Mouse (Mus musculus) right cerebral cortex, adult 2 months (tissue): ENCODE results near the gene Stim2.

ENCODE experiments used
- DNase-seq, 2 experiments: peaks; one replicate each; pipeline ENCODE4 v3.0.0; 2021 to 2022; ENCODE audit warnings: low spot score in 2 of 2

The Stim2 gene

GRCm38 (mm10) chr5:53998146-53998742 lies at the start of gene Stim2:
Gene Stim2, plus strand, starts transcription at chr5:53998499.
- DNase-seq = peak; percentile 91 to 92

GRCm38 (mm10) chr5:53948606-53949266 lies 49.6 kb upstream of the Stim2 start:
- no peak for DNase-seq

- no peak for DNase-seq
Measured at GRCm38 (mm10) chr5:53950189-53950588, 48.1 kb upstream of the Stim2 start.

GRCm38 (mm10) chr5:53953216-53953615 lies 45.1 kb upstream of the Stim2 start:
- no peak for DNase-seq

- no peak for DNase-seq
Measured at GRCm38 (mm10) chr5:53953797-53954196, 44.5 kb upstream of the Stim2 start.

GRCm38 (mm10) chr5:53955966-53956365 lies 42.3 kb upstream of the Stim2 start:
- no peak for DNase-seq

GRCm38 (mm10) chr5:53956396-53957314 lies 41.6 kb upstream of the Stim2 start:
- no peak for DNase-seq

- no peak for DNase-seq
Measured at GRCm38 (mm10) chr5:53957348-53957747, 41.0 kb upstream of the Stim2 start.

- DNase-seq = no peak
Measured at GRCm38 (mm10) chr5:53961229-53961628, 37.1 kb upstream of the Stim2 start.

GRCm38 (mm10) chr5:53961830-53962515 lies 36.3 kb upstream of the Stim2 start:
- no peak for DNase-seq

- DNase-seq = no peak
Measured at GRCm38 (mm10) chr5:53965656-53966055, 32.6 kb upstream of the Stim2 start.

GRCm38 (mm10) chr5:53967560-53967959 lies 30.7 kb upstream of the Stim2 start:
- no peak for DNase-seq

GRCm38 (mm10) chr5:53970178-53970577 lies 28.1 kb upstream of the Stim2 start:
- DNase-seq = no peak

- no peak for DNase-seq
Measured at GRCm38 (mm10) chr5:53971201-53971600, 27.1 kb upstream of the Stim2 start.

- DNase-seq = no peak
Measured at GRCm38 (mm10) chr5:53972905-53973304, 25.4 kb upstream of the Stim2 start.

GRCm38 (mm10) chr5:53976497-53976896 lies 21.8 kb upstream of the Stim2 start:
- DNase-seq = no peak

GRCm38 (mm10) chr5:53977060-53977459 lies 21.2 kb upstream of the Stim2 start:
- no peak for DNase-seq

GRCm38 (mm10) chr5:53983358-53983757 lies 14.9 kb upstream of the Stim2 start:
- DNase-seq = no peak

- DNase-seq = no peak
Measured at GRCm38 (mm10) chr5:53985632-53986031, 12.7 kb upstream of the Stim2 start.

- no peak for DNase-seq
Measured at GRCm38 (mm10) chr5:53987496-53987895, 10.8 kb upstream of the Stim2 start.

GRCm38 (mm10) chr5:53988053-53988452 lies 10.2 kb upstream of the Stim2 start:
- DNase-seq = no peak

- peak; percentile 73 to 77 for DNase-seq
Measured at GRCm38 (mm10) chr5:53992616-53993015, 5.7 kb upstream of the Stim2 start.
